Mouse (Mus musculus) hindbrain, embryonic 13.5 days (tissue): ENCODE measurements around the gene Psme2b. TPM values are rescaled to one million over a fixed set of nuclear protein-coding genes. Genes with fewer than 3 reads are reported as not detected.
"Not testable (repeated sequence)": the region's sequence is repeated elsewhere in the genome, so short reads cannot be mapped to it uniquely, and the experiment has no call there.

Source experiments
- ATAC-seq: fragments of 200-750 bp; cut with Nextera tagmentation; 2 replicates; pipeline ENCODE4 v1.8.0; 2017; ENCODE audit warnings: moderate TSS enrichment; ENCODE audit not compliant: low FRiP score
- H3K27ac ChIP-seq: fragments of 300-500 bp; sonication (generic); 2 replicates; pipeline ENCODE4 v1.5.1; 2015; ENCODE audit warnings: inconsistent platforms, mild to moderate bottlenecking, moderate library complexity
- H3K27me3 ChIP-seq: fragments of 300-500 bp; sonication (generic); 2 replicates; pipeline ENCODE4 v1.6.1; 2015; ENCODE audit warnings: mild to moderate bottlenecking, inconsistent platforms
- H3K36me3 ChIP-seq: fragments of 300-500 bp; sonication (generic); 2 replicates; pipeline ENCODE4 v1.6.1; 2015; ENCODE audit warnings: mild to moderate bottlenecking, inconsistent platforms
- H3K4me1 ChIP-seq: fragments of 300-500 bp; sonication (generic); replicated peaks from 2 replicates; pipeline ENCODE4 v1.6.1; 2015; ENCODE audit warnings: inconsistent platforms
- H3K4me2 ChIP-seq: fragments of 300-500 bp; sonication (generic); 2 replicates; pipeline ENCODE4 v1.6.1; 2015; ENCODE audit warnings: inconsistent platforms, mild to moderate bottlenecking, moderate library complexity
- H3K4me3 ChIP-seq: fragments of 300-500 bp; sonication (generic); 2 replicates; pipeline ENCODE4 v1.5.1; 2015; ENCODE audit warnings: mild to moderate bottlenecking, inconsistent platforms
- H3K9ac ChIP-seq: fragments of 300-500 bp; sonication (generic); 2 replicates; pipeline ENCODE4 v1.6.1; 2015; ENCODE audit warnings: mild to moderate bottlenecking, inconsistent platforms
- H3K9me3 ChIP-seq: fragments of 300-500 bp; sonication (generic); 2 replicates; pipeline ENCODE4 v1.6.1; 2016; ENCODE audit warnings: inconsistent platforms
- WGBS: fragments of 180-500 bp; shearing (Covaris S2); methylation state at CpG from one replicate; pipeline ENCODE4 v1.1.7; 2015; 5-methylcytosine and 5-hydroxymethylcytosine counted together
- polyA plus RNA-seq: library from polyadenylated mRNA; unstranded; fragments of >200 nt; fragmentation: Nextera tagmentation; extraction: Ambion mirVana; gene quantifications from 2 replicates; pipeline ENCODE4 v1.2.1, GENCODE M21; 2015

The Psme2b gene
- polyA plus RNA-seq, 1 experiment from 2014 or later: 1.9 TPM

DNA sequence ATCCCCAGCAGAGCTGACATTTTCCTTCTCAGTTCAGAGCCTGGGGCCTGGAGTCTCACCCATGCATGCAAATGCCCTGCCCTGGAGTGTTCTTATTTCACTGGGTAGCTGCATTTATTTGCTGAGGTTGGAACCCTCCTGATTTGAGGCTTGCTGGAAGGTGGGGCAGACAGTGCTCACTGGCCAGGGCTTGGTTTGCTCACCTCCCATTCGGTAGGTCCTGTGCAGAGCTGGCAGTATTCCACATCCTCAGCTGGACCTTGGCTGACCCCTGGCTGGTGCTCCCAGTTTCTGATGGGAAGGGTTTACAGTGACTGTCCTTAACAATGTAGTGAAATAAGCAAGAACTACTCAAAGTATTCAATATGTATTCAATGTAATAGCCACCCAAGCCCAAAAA, 12.1 kb downstream of the Psme2b start:
- 80% methylated on average over 1 of the region's 1 CpGs for WGBS
- H3K4me2 ChIP-seq, H3K9me3 ChIP-seq, H3K27me3 ChIP-seq, H3K4me1 ChIP-seq, H3K9ac ChIP-seq, ATAC-seq, H3K4me3 ChIP-seq, H3K27ac ChIP-seq, H3K36me3 ChIP-seq: not testable (repeated sequence)

- not testable (repeated sequence) for H3K4me1 ChIP-seq, H3K27ac ChIP-seq, H3K9ac ChIP-seq, H3K9me3 ChIP-seq, H3K4me2 ChIP-seq, H3K4me3 ChIP-seq, H3K27me3 ChIP-seq, H3K36me3 ChIP-seq, ATAC-seq
- 83% methylated on average over 1 of the region's 1 CpGs for WGBS
These were observed 12.6 kb downstream of the Psme2b start for GRCm38 (mm10) chr11:48933422-48933821.

DNA sequence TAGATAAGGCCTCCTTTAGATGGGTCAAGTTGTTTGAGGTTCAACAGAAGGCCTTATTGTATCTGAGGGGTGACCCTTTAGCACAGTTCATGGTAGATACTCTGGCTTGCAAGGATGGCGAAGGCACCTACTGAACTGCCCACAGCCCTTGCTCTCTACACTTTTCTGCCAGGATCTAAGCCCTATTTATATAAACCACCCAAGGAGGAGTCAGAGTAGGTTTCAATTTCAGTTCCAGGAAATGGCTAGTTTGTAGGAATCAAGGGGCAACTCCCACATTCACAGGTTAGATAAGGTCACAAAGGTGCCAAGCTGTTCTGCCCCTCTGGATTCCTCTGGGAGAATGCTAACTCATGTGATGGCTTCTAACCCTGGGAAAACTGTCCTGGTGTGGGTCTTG, 17.9 kb downstream of the Psme2b start:
- 97% methylated on average over 1 of the region's 1 CpGs for WGBS
- not testable (repeated sequence) for H3K4me1 ChIP-seq, H3K36me3 ChIP-seq, H3K9me3 ChIP-seq, H3K9ac ChIP-seq, H3K4me3 ChIP-seq, H3K27ac ChIP-seq, H3K4me2 ChIP-seq, H3K27me3 ChIP-seq, ATAC-seq

- not testable (repeated sequence) for H3K9ac ChIP-seq, H3K4me1 ChIP-seq, H3K27me3 ChIP-seq, H3K36me3 ChIP-seq, H3K9me3 ChIP-seq, H3K4me2 ChIP-seq, ATAC-seq, H3K4me3 ChIP-seq, H3K27ac ChIP-seq
These were observed 19.6 kb downstream of the Psme2b start for GRCm38 (mm10) chr11:48926437-48926836.

- WGBS: 81% methylated on average over 5 of the region's 5 CpGs
- not testable (repeated sequence) for H3K27ac ChIP-seq, H3K27me3 ChIP-seq, H3K9me3 ChIP-seq, H3K36me3 ChIP-seq, H3K4me2 ChIP-seq, H3K4me1 ChIP-seq, H3K9ac ChIP-seq, H3K4me3 ChIP-seq, ATAC-seq
These were observed 22.2 kb downstream of the Psme2b start for GRCm38 (mm10) chr11:48923818-48924217.

DNA sequence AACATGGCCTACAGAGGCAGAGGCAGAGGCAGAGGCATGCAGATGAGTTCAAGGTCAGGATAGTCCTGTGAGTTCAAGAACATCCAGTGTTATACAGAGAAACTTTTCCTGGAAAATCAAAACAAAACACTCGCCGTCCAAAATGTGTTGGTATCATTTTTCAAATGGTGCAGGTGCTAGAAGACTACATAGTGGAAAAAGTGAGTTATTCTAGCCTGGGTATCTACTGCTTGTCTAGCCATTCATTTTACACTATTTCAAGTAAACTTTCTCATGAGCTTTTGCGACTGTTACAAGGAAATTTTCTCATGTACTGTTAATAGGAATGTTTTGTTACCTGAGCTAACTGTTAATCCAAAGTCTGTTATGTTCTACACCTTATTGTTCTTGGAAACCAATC, 27.6 kb downstream of the Psme2b start:
- ATAC-seq: no peak
- WGBS: 84% methylated on average over 3 of the region's 3 CpGs
- Histone ChIP-seq H3K27ac (no peak overlapping the region), H3K9me3 (no peaks in the 10 kb centered on the region), H3K4me3 (no peak overlapping the region), H3K4me1 (no peaks in the 10 kb centered on the region), H3K9ac (no peak overlapping the region), H3K27me3 (no peaks in the 10 kb centered on the region), H3K36me3 (no peaks in the 10 kb centered on the region), H3K4me2 (no peak overlapping the region)

GRCm38 (mm10) chr11:48913611-48914010, 32.4 kb downstream of the Psme2b start:
- no peaks in the 10 kb centered on the region for H3K4me1 ChIP-seq
- H3K4me3 ChIP-seq: no peak overlapping the region
- H3K27me3 ChIP-seq: no peaks in the 10 kb centered on the region
- H3K9ac ChIP-seq: no peak overlapping the region
- WGBS: 100% methylated on average over 1 of the region's 1 CpGs
- no peak for ATAC-seq
- no peak overlapping the region for H3K27ac ChIP-seq
- H3K9me3 ChIP-seq: no peaks in the 10 kb centered on the region
- no peaks in the 10 kb centered on the region for H3K36me3 ChIP-seq
- no peak overlapping the region for H3K4me2 ChIP-seq

- no peak overlapping the region for H3K4me3 ChIP-seq
- no peaks in the 10 kb centered on the region for H3K9me3 ChIP-seq
- no peak for ATAC-seq
- H3K4me1 ChIP-seq: no peaks in the 10 kb centered on the region
- H3K4me2 ChIP-seq: no peak overlapping the region
- H3K9ac ChIP-seq: no peak overlapping the region
- H3K36me3 ChIP-seq: no peaks in the 10 kb centered on the region
- no peaks in the 10 kb centered on the region for H3K27me3 ChIP-seq
- 74% methylated on average over 1 of the region's 1 CpGs for WGBS
- H3K27ac ChIP-seq: no peak overlapping the region
These were observed 37.5 kb downstream of the Psme2b start for GRCm38 (mm10) chr11:48908459-48908858.

DNA sequence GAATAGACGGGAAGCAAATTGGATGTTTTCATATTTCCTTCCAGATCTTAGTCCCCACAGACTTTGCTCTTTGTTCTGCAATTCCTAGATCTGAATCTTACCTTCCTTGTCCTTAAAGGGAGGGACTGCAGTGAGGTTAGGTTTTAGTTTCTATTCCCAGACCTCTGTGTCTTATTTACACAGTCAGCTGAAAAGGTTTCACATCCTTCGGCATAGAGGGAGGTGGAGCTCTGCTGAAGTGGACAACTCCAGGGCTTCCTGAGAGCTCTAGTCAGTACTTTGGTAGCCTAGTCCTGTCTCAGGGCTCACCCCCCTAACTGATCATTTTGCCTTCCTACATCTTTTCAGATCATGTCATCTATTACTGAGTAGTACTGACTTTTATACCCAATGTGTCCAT, 44.0 kb downstream of the Psme2b start, which contains the start of gene Gm5431:
TSS of gene Gm5431 (minus strand) at position 194 of the 400 bp plus-strand sequence.
- H3K9me3 ChIP-seq: no peaks in the 10 kb centered on the region
- WGBS: 77% methylated on average over 2 of the region's 2 CpGs
- no peak for ATAC-seq

GRCm38 (mm10) chr11:48901567-48901930, 44.4 kb downstream of the Psme2b start:
- not testable (repeated sequence) for H3K9me3 ChIP-seq, ATAC-seq, H3K4me1 ChIP-seq, H3K4me2 ChIP-seq, H3K27ac ChIP-seq, H3K4me3 ChIP-seq, H3K9ac ChIP-seq, H3K27me3 ChIP-seq, H3K36me3 ChIP-seq
- 95% methylated on average over 1 of the region's 1 CpGs for WGBS

More for the DNA sequence above, 44.0 kb downstream of the Psme2b start, which contains the start of gene Gm5431:
- no peak within 1 kb of the TSS for H3K4me3 ChIP-seq
- no peaks in the 10 kb centered on the region for H3K4me1 ChIP-seq
- H3K36me3 ChIP-seq: no peaks in the 10 kb centered on the region
- no peaks in the 10 kb centered on the region for H3K27me3 ChIP-seq
- H3K9ac ChIP-seq: no peak within 1 kb of the TSS
- H3K4me2 ChIP-seq: no peak within 1 kb of the TSS
- no peak within 1 kb of the TSS for H3K27ac ChIP-seq

- H3K27me3 ChIP-seq, H3K9ac ChIP-seq, H3K36me3 ChIP-seq, ATAC-seq, H3K4me1 ChIP-seq, H3K27ac ChIP-seq, H3K4me2 ChIP-seq, H3K9me3 ChIP-seq, H3K4me3 ChIP-seq: not testable (repeated sequence)
- 90% methylated on average over 6 of the region's 6 CpGs for WGBS
These were observed 45.1 kb downstream of the Psme2b start for GRCm38 (mm10) chr11:48900654-48901566.

DNA sequence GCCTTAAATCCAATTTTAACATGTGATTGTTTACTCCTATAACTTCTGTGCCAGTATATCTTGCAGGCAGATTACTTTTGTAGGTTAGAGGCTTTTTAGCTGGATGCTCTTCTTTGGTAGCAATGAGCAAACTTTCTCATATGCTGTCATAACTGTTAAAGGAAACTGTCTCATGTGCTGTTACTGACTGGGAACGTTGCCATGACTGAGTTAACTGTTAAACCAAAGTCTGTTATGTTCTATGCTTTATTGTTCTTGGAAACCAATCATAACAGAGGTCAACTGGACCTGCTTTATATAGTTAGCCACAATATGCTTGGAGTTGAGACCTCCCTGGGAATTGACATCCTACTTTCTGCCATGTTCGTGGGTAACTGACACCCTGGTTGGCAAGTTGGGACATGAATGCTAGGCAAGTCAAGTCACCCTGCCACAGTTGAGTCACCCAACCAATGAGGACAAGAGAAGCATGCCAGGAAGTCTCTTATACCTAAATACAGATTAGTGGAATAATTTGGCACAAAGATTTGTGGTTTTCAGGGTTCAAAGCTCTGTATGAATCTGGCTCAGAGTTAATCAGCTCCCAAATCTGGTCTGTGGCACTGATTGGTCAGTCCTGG, 47.1 kb downstream of the Psme2b start:
- no peaks in the 10 kb centered on the region for H3K27me3 ChIP-seq
- WGBS: 84% methylated on average over 2 of the region's 2 CpGs
- H3K27ac ChIP-seq: no peak overlapping the region
- no peak overlapping the region for H3K4me2 ChIP-seq
- H3K9me3 ChIP-seq: no peaks in the 10 kb centered on the region
- H3K36me3 ChIP-seq: no peaks in the 10 kb centered on the region
- H3K4me1 ChIP-seq: no peaks in the 10 kb centered on the region
- no peak overlapping the region for H3K4me3 ChIP-seq
- ATAC-seq: no peak
- H3K9ac ChIP-seq: no peak overlapping the region
